Mouse (Mus musculus): ENCODE results near the gene Adgrl3.

DNA sequence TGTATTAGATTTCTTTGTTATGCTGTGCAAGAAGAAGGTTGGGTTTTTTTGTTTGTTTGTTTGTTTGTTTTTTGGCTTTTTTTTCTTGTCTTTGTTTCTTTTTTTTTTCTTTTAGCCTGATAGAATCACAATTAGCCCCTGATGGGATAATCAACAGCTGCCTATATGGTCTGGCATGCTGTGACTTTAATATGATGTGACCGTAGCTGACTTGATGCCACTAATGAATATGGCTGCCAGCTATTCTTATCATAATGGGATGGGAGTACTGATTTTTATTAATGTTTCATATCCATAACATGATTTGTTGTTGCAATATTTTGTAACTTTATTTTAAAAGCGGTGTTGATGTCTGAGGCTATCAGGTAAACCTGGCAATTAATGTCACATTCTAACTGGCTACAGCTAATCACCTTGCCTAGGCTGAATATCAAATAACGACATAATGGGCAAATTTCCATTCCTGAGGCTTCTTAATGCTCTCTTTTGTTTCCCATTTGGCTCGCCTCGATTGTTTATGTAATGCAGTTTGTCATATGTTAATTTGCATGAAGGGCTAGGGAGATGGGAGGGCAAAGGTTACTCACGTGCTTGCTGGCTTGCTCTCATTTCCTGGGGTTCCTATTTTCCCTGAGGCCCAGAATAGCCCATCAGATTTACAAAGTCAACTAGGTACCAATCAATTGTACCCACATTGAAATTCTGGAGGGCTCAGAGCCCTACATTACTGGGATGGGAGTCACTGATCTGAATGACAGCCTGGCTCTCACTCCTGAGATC, 641.9 kb downstream of the Adgrl3 start:
- TF ChIP-seq CTCF (IDR thresholded peaks at IDR 0.05), result no peak
- no peak for TF ChIP-seq POLR2A (IDR thresholded peaks at IDR 0.05; ENCODE audit: insufficient read depth, low read depth, low read length)

Measured in heart, adult 2 months (tissue).